Mouse (Mus musculus) embryonic facial prominence, embryonic 11.5 days (tissue): Measurements from ENCODE around the gene Mybpc1. TPM values are rescaled to one million over a fixed set of nuclear protein-coding genes. Genes with fewer than 3 reads are reported as not detected.
A peak's percentile ranks its signal among the peaks of the same experiment; 100 is the strongest.
"Not testable (repeated sequence)": the region's sequence is repeated elsewhere in the genome, so short reads cannot be mapped to it uniquely, and the experiment has no call there.

ENCODE experiments used
- ATAC-seq: fragments of 200-750 bp; cut with Nextera tagmentation; replicated peaks from 2 replicates; pipeline ENCODE4 v1.8.0; 2017; ENCODE audit warnings: low read depth; ENCODE audit not compliant: insufficient number of reproducible peaks, low FRiP score, low TSS enrichment
- DNase-seq: peaks from one replicate; pipeline ENCODE4 v3.0.0-alpha.2; 2015; ENCODE audit warnings: low spot score
- H3K27ac ChIP-seq: fragments of 300-500 bp; sonication (generic); replicated peaks from 2 replicates; pipeline ENCODE4 v1.5.1; 2014; ENCODE audit warnings: mild to moderate bottlenecking, low read depth, low read length, control low read depth
- H3K27me3 ChIP-seq: fragments of 300-500 bp; sonication (generic); 2 replicates; pipeline ENCODE4 v1.6.1; 2014; ENCODE audit warnings: mild to moderate bottlenecking, low read length, moderate library complexity, mixed read lengths; ENCODE audit not compliant: control insufficient read depth, insufficient read depth
- H3K36me3 ChIP-seq: fragments of 300-500 bp; sonication (generic); replicated peaks from 2 replicates; pipeline ENCODE4 v1.6.1; 2014; ENCODE audit warnings: low read depth, mild to moderate bottlenecking, low read length, moderate library complexity, mixed read lengths; ENCODE audit not compliant: control insufficient read depth, insufficient read depth
- H3K4me1 ChIP-seq: fragments of 300-500 bp; sonication (generic); 2 replicates; pipeline ENCODE4 v1.6.1; 2014; ENCODE audit warnings: low read length, mixed read lengths; ENCODE audit not compliant: control insufficient read depth, insufficient read depth
- H3K4me2 ChIP-seq: fragments of 300-500 bp; sonication (generic); 2 replicates; pipeline ENCODE4 v1.6.1; 2014; ENCODE audit warnings: low read depth, mild to moderate bottlenecking, control low read depth, low read length, moderate library complexity
- H3K4me3 ChIP-seq: fragments of 300-500 bp; sonication (generic); 2 replicates; pipeline ENCODE4 v1.5.1; 2014; ENCODE audit warnings: low read depth, low read length, control low read depth
- H3K9ac ChIP-seq: fragments of 300-500 bp; sonication (generic); replicated peaks from 2 replicates; pipeline ENCODE4 v1.6.1; 2014; ENCODE audit warnings: mild to moderate bottlenecking, control low read depth, low read length
- H3K9me3 ChIP-seq: fragments of 300-500 bp; sonication (generic); replicated peaks from 2 replicates; pipeline ENCODE4 v1.6.1; 2016; ENCODE audit warnings: mild to moderate bottlenecking, low read length, inconsistent platforms, mixed read lengths; ENCODE audit not compliant: control insufficient read depth
- WGBS: fragments of 180-500 bp; shearing (Covaris S2); extraction: QIAGEN DNeasy Blood & Tissue Kit; methylation state at CpG from one replicate; pipeline ENCODE4 v1.1.7; 2014; 5-methylcytosine and 5-hydroxymethylcytosine counted together
- polyA plus RNA-seq: library from polyadenylated mRNA; unstranded; fragments of >200 nt; fragmentation: Nextera tagmentation; extraction: Ambion mirVana; gene quantifications from 2 replicates; pipeline ENCODE4 v1.2.1, GENCODE M21; 2014

Mybpc1 gene
- polyA plus RNA-seq, 1 experiment from 2014 or later: 5.3 TPM

GRCm38 (mm10) chr10:88550225-88550624 lies 54.7 kb downstream of the Mybpc1 start:
- Histone ChIP-seq H3K27ac (no peak overlapping the region), H3K4me3 (no peak overlapping the region), H3K9ac (no peak overlapping the region), H3K9me3 (no peaks in the 10 kb centered on the region), H3K4me1 (no peaks in the 10 kb centered on the region), H3K27me3 (no peaks in the 10 kb centered on the region), H3K4me2 (no peak overlapping the region), H3K36me3 (no peaks in the 10 kb centered on the region)
- DNase-seq (no peak), ATAC-seq (no peak)
- 78% methylated on average over 3 of the region's 3 CpGs for WGBS

- no peak overlapping the region for H3K4me2 ChIP-seq
- no peaks in the 10 kb centered on the region for H3K27me3 ChIP-seq
- no peaks in the 10 kb centered on the region for H3K4me1 ChIP-seq
- ATAC-seq (no peak), DNase-seq (no peak)
- H3K4me3 ChIP-seq: no peak overlapping the region
- WGBS: 42% methylated on average over 2 of the region's 2 CpGs
- no peak overlapping the region for H3K27ac ChIP-seq
- H3K9me3 ChIP-seq: no peaks in the 10 kb centered on the region
- no peak overlapping the region for H3K9ac ChIP-seq
- no peaks in the 10 kb centered on the region for H3K36me3 ChIP-seq
These were observed 57.3 kb downstream of the Mybpc1 start for GRCm38 (mm10) chr10:88547635-88548034.

DNA sequence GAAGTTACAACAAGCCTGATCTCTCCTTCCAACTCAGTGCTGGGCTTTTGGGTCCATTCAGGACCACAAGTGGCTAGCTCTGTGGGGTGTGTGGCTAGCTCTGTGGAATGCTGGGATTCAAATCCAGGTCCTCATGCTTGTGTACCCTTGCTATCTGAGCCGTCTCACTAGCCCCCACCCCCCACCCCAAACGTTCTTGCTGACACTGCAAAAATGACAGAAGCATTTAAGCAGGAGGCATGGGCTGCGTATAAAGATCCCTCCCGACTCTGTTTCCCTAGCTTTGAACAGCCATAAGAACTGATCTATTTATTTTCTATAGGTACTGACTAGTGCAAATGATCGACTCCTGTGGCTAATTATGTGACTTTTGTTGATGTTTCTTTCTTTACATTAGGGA lies 74.3 kb downstream of the Mybpc1 start:
- H3K36me3 ChIP-seq: no peaks in the 10 kb centered on the region
- no peak overlapping the region for H3K9ac ChIP-seq
- no peaks in the 10 kb centered on the region for H3K27me3 ChIP-seq
- no peaks in the 10 kb centered on the region for H3K9me3 ChIP-seq
- ATAC-seq: no peak
- DNase-seq: no peak
- H3K4me2 ChIP-seq: no peak overlapping the region
- H3K27ac ChIP-seq: no peak overlapping the region
- no peaks in the 10 kb centered on the region for H3K4me1 ChIP-seq
- 70% methylated on average over 5 of the region's 5 CpGs for WGBS
- no peak overlapping the region for H3K4me3 ChIP-seq

- 76% methylated on average over 2 of the region's 2 CpGs for WGBS
- no peaks in the 10 kb centered on the region for H3K36me3 ChIP-seq
- no peaks in the 10 kb centered on the region for H3K27me3 ChIP-seq
- no peaks in the 10 kb centered on the region for H3K4me1 ChIP-seq
- ATAC-seq (no peak), DNase-seq (no peak)
- no peaks in the 10 kb centered on the region for H3K9me3 ChIP-seq
- no peak overlapping the region for H3K4me3 ChIP-seq
- H3K27ac ChIP-seq: no peak overlapping the region
- no peak overlapping the region for H3K4me2 ChIP-seq
- no peak overlapping the region for H3K9ac ChIP-seq
These were observed 80.9 kb downstream of the Mybpc1 start for GRCm38 (mm10) chr10:88524016-88524415.

GRCm38 (mm10) chr10:88523212-88523611 lies 81.7 kb downstream of the Mybpc1 start:
- Histone ChIP-seq H3K9ac (no peak overlapping the region), H3K27ac (no peak overlapping the region), H3K4me2 (no peak overlapping the region), H3K27me3 (no peaks in the 10 kb centered on the region), H3K4me3 (no peak overlapping the region), H3K9me3 (no peaks in the 10 kb centered on the region), H3K4me1 (no peaks in the 10 kb centered on the region), H3K36me3 (no peaks in the 10 kb centered on the region)
- ATAC-seq (no peak), DNase-seq (no peak)
- WGBS: 72% methylated on average over 1 of the region's 1 CpGs

GRCm38 (mm10) chr10:88522795-88523194 lies 82.2 kb downstream of the Mybpc1 start:
- 91% methylated on average over 8 of the region's 8 CpGs for WGBS

DNA sequence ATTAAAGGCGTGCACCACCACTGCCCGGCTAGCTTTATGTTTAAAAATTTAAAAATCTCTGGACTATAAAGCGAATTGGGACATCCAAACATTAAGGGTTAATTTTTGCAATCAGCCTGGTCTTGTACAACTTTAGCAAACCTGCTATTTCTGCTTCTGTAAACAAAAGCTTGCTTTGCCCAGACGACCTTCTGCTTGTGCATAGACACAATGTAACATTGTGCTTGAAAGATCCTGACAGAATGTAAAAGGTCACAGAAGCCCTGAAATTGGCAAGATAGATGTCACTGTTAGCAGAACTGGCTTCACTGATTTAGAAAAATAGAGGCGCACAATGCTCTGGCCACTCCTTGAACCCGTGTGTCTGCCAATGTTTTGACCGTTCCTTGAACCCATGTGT lies 89.9 kb downstream of the Mybpc1 start:
- not testable (repeated sequence) for H3K36me3 ChIP-seq, H3K9me3 ChIP-seq, H3K27me3 ChIP-seq, H3K4me2 ChIP-seq, ATAC-seq, H3K4me3 ChIP-seq, H3K4me1 ChIP-seq, H3K9ac ChIP-seq, DNase-seq, H3K27ac ChIP-seq
- 81% methylated on average over 7 of the region's 7 CpGs for WGBS

More at GRCm38 (mm10) chr10:88522795-88523194, 82.2 kb downstream of the Mybpc1 start:
- H3K27me3 ChIP-seq: no peaks in the 10 kb centered on the region
- ATAC-seq: no peak
- no peak overlapping the region for H3K4me3 ChIP-seq
- H3K9me3 ChIP-seq: no peaks in the 10 kb centered on the region
- H3K27ac ChIP-seq: no peak overlapping the region
- DNase-seq: no peak
- no peaks in the 10 kb centered on the region for H3K4me1 ChIP-seq
- H3K36me3 ChIP-seq: no peaks in the 10 kb centered on the region
- no peak overlapping the region for H3K9ac ChIP-seq
- no peak overlapping the region for H3K4me2 ChIP-seq

DNA sequence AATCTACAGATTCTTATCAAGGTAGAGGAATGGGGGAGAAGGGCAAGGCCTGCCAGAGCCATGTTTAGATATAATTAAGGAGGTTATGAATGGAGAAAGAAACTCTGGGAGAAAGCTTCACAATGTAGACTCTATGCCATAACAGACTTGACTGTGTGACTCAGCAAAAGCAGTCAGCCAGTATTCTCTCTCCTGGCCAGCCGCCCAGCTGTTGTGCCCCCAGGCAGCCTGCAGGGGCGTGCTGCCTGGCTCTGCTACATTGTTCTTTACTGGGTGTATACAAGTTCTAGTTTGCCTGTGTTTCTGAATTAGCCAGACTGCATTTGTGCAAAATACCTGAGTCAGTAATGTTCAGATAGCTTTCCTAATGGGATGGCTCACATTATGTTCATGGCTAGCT lies 90.5 kb downstream of the Mybpc1 start:
- no peak overlapping the region for H3K27ac ChIP-seq
- H3K36me3 ChIP-seq: no peaks in the 10 kb centered on the region
- no peak overlapping the region for H3K9ac ChIP-seq
- H3K4me2 ChIP-seq: no peak overlapping the region
- DNase-seq (peak; percentile 12), ATAC-seq (no peak)
- no peak overlapping the region for H3K4me3 ChIP-seq
- no peaks in the 10 kb centered on the region for H3K9me3 ChIP-seq
- WGBS: 39% methylated on average over 2 of the region's 2 CpGs
- no peaks in the 10 kb centered on the region for H3K4me1 ChIP-seq
- no peaks in the 10 kb centered on the region for H3K27me3 ChIP-seq
